Mouse (Mus musculus): ENCODE results near the gene Cox4i1.

Gene Cox4i1

DNA sequence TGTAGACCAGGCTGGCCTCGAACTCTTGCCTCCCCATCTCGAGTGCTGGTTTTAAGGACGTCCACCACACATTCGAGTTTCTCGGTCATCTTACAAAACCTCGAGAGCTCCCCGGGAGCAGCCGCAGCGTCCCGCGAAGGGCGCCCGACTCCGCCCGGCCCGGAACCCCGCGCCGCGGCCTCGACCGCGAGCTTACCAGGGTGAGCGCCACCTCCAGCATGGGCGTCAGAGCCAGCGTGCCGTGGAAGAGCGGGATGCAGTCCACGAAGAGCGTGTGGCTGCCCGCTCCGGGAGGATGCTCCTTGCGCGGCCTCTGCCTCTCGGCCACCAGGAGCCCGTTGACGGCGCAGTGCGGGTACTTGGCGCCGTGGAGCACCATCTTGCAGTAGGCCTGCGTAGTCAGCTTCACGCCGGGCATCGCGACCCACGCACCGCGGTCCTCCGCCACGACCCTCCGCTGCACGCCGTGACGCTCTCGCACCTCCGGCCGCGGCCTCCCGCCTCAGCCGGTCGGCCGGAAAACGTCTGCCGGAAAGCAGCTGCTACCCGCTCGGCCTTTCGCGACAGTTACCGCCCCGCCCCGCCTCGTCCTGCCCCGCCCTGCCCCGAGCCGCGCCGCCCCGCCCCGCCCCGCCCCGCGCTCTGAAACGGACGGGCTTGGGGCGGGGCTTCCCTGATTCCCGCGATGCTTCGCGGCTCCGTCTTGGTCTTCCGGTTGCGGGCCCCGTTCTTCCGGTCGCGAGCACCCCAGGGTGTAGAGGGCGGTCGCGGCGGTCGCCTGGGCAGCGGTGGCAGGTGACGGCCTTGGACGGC lies at the start of gene Cox4i1, which contains the start of gene Gm27021:
Gene Cox4i1, plus strand, starts transcription at position 662 of the 813 bp plus-strand sequence.
Gene Gm27021, minus strand, starts transcription at position 519 of the 813 bp plus-strand sequence.
- peak; percentile 82 for DNase-seq (ENCODE audit: low read depth, low spot score)

GRCm38 (mm10) chr8:120619235-120620180 lies 48.5 kb upstream of the Cox4i1 start:
- no peak for DNase-seq (ENCODE audit: low read depth, low spot score)

DNA sequence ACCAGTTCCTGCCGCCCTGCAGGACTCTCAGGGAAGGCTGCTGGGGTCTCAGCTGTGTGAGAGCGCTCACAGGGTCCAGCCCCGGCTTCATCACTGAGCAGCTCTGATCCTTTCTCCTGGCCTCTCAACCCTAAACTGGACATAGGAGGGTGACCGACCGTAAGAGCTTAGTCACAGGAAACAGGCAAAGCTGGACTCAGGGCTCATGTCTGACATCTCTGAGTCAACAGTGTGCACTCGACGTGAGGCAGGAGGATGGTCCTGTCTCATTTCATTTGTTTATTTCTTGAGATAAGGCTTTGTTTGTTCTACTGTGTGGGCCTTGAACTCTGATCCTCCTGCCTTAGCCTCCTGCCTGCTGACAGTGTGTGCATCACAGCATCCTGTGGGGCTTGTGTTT lies 47.6 kb upstream of the Cox4i1 start:
- no peak for DNase-seq (ENCODE audit: low read depth, low spot score)

DNA sequence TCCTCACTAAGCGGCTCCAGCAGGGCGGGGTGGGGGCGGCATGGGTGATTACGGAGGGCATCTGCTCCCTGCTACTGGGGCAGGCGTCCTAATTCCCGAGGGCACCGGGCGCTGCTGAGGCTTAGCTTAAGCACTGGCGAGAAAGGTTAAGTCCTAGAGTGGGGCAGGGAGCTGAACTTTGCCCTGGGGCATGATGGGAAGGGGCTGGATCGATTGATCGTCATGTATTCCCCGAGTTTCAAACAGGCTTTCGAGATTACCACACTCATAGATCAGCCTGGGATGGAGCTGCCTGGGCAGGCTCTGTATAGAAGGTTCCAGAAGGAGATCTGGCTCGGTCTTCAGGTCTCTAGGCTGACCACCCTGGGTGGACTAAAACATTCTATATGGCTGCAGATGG lies 45.9 kb upstream of the Cox4i1 start:
- DNase-seq (ENCODE audit: low read depth, low spot score), result no peak

DNA sequence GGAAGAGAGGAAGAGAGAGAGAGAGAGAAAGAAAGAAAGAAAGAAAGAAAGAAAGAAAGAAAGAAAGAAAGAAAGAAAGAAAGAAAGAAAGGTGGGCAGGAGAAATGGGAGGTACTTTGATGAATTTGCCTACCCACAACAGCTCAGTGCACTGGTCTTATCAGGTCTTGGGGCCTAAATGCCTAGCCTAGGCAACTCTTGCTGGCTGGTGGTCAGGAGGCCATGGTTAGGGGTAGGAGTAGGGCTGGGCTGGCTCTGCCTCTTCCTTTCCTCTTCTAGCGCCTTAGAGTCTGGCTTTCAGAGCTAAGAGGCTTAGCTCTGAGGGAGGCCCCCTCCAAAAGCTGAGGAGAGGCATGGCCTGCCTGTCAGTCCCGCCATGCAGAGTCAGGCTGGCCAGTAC lies 44.4 kb upstream of the Cox4i1 start:
- DNase-seq (ENCODE audit: low read depth, low spot score), result no peak

DNA sequence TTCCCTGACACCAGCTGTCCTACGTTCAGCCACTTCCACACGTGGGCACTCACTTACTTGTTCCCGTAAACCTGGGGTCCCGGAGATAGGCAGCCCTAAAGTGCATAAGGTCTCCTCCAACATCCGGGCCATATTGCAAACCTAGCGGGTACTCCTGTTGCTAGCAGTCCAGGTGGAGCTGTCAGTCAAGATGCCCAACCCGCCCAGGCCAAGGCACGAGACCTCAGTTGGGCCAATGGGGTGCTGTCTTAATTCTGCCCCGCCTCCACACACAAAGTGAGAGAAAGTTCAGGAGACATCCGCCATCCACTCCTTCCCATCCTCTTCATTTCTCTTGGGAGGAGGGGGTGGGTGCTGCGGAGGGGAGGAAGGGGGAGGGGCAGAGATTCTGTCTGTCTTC lies 41.6 kb upstream of the Cox4i1 start:
- no peak for DNase-seq (ENCODE audit: low read depth, low spot score)

GRCm38 (mm10) chr8:120627298-120627697 lies 40.7 kb upstream of the Cox4i1 start:
- DNase-seq (ENCODE audit: low read depth, low spot score), result no peak

- no peak for DNase-seq (ENCODE audit: low read depth, low spot score)
Observed at GRCm38 (mm10) chr8:120630031-120630430, 38.0 kb upstream of the Cox4i1 start.

DNA sequence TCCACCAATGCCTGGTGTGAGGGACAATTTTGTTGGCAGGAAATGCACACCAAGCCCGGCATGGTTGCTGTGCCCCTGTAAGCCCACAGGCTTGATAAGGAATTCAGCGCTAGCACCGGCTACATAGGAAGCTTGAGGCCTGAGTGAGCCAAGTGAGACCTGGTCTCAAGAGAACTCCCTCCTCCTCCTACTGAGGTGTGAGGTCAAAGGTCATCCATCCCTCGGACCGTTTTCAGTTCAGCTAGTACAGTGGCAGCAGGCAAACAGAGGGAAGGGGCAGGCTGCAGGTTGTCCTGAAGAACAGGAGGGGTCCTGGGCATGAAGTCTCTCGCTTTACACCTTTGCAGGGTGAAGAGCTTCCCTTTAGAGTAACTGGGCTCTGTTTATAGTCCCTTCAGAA lies 37.2 kb upstream of the Cox4i1 start:
- DNase-seq (ENCODE audit: low read depth, low spot score), result no peak

- DNase-seq (ENCODE audit: low read depth, low spot score), result no peak
Observed at GRCm38 (mm10) chr8:120631441-120632375, 36.3 kb upstream of the Cox4i1 start.

GRCm38 (mm10) chr8:120632969-120633664 lies 34.9 kb upstream of the Cox4i1 start:
- no peak for DNase-seq (ENCODE audit: low read depth, low spot score)

GRCm38 (mm10) chr8:120633665-120634271 lies 34.3 kb upstream of the Cox4i1 start:
- no peak for DNase-seq (ENCODE audit: low read depth, low spot score)

DNA sequence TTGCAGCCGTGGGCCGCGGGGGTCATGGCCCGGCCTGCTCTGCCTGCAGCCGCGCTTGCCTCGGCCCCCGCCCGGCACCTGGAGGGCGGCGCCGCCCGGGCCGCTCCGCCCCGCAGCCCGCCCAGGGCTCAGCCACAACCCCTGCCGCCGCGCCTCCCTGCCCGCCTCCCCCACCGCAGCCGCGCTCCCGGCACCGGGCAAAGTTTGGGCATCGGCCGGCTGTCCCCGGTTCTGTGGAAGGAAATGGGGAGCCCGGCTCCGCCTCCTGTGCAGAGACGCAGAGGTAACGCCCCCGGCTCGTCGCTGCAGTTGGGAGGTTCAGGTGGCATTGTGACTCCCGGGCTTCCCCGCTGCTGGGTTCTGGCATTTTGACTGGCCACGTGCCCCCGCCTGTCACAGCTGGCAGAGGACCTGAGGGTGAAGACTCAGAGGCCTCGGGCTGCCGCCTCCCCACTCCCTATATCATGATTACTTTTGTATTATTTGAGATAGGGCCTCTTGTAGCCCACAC lies 33.6 kb upstream of the Cox4i1 start:
- no peak for DNase-seq (ENCODE audit: low read depth, low spot score)

DNA sequence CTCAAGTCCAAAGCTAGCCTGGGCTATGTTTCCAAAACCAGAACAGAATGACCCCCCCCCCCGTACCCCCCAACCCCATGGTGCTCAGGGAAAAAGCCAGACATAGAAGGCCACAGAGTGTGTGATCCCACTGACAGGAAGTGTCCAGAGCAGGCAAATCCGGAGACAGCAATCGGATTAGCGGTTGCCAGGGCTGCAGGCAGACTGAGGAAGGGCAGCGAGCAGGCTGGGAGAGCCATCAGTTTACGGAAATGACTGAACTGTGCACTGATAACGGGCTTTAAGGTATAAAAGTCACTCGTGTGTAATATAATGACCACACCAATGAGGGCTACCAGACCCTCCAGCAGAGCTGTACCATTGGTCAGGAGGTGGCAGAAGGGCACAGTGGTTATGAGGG lies 26.8 kb upstream of the Cox4i1 start:
- no peak for DNase-seq (ENCODE audit: low read depth, low spot score)

DNA sequence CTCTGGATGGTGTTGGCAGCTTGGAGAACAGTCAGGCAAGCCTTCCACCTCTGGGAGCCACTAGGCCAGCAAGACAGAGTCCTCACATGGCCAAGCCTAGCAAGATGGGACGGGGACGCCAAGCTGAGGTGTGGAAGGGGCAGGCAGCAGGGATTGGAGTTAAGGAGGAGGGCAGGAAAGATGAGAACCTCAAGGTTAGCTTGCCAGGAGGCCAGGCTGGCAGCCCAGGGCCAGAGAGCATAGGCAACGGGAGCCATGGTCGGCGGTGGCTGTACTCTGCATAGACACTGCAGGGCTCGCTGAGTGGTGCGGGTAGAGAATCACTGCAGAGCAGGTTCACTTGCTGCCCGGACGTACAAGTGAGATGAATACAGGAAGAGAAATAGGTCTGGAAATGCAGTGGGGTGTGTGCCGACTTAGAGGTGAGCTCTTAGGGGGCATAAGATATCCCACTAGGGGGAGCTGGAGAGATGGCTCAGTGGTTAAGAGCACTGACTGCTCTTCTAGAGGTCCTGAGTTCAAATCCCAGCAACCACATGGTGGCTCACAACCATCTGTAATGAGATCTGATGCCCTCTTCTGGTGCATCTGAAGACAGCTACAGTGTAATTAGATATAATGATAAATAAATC lies 25.9 kb upstream of the Cox4i1 start:
- no peak for DNase-seq (ENCODE audit: low read depth, low spot score)

GRCm38 (mm10) chr8:120644663-120645062 lies 23.4 kb upstream of the Cox4i1 start:
- DNase-seq (ENCODE audit: low read depth, low spot score), result no peak

DNA sequence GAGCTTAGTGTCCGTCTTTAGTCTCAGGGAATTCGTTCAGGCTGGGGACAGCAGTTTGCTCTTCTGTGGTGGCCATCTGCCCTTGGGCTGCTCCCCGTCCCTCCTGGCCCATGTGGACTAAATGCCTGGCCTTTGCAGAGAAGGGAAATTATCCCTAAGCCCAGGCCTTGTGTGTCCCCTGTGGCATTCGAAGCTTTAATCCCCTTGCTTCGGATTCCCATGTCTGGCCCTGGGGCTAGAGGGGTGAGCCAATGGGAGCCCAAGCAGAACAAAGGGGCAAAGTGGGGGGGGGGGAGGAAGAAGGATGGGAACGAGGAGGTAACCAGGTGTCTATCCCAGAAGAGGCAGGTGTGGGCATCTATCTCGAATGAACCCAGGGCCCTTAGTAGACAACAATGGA lies 20.5 kb upstream of the Cox4i1 start, which contains the start of gene 1190005I06Rik:
Gene 1190005I06Rik, minus strand, starts transcription at position 101 of the 400 bp plus-strand sequence.
- DNase-seq (ENCODE audit: low read depth, low spot score), result no peak

DNA sequence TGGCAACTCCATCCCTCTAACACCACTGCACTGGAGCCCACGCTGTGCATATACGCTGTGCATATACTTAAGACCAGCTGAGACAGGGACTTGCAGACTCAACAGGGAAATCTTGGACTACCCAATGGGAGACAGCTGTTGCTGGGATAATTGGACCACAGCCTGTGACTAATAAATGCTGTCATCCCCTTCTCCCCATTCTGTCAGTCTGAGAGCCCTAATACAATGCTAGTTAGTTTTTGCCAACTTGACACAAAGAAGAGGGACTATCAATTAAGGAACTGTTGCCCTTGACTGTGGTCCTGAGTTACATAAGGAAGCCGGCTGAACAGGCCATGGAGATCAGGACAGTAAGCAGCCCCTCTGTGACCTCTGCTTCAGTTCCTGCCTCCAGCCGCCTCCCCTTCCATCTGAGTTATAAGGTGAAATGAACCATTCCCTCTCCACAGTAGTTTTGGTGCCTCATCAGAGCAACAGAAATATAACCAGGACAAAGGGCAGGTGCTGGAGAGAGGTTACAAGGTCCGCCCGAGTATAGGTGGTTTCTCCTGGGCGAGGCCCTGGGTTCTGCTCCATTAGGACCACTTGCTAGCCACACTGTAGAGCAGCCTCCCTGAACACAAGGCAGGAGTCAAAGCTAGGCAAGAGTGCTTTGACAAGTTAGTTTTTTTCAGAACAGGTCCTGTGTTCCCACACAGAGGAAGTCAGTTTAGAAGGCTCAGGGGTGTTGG lies 11.5 kb upstream of the Cox4i1 start:
- DNase-seq (ENCODE audit: low read depth, low spot score), result no peak

DNA sequence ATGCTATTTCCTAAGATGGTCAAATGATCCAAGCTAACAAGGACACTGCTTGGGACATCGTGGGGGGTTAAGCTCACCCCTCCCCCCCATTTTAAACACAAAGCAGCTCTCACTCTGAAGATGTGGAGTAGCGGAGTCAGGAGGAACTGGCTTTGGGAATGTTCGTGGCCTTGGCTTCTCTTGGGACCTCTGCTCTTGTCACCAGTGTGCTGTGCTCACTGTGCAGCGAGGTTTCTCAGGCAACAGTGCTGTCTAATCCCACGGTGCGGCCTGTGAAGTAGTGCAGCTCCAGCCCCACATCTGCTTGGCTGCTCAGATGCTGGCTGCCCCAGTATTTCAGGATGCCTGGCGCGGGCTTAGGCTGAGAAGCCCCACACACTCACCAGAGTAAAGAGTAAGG lies 10.6 kb upstream of the Cox4i1 start:
- DNase-seq (ENCODE audit: low read depth, low spot score), result no peak
